Mouse (Mus musculus): Measurements from ENCODE around the gene Zfp800. TPM values are rescaled to one million over a fixed set of nuclear protein-coding genes. Genes with fewer than 3 reads are reported as not detected.

Gene Zfp800
- polyA plus RNA-seq, 1 experiment from 2014 or later = 19.3 TPM

GRCm38 (mm10) chr6:28292810-28293209 lies 105.0 kb downstream of the Zfp800 start:
- H3K27me3 ChIP-seq = no peaks in the 10 kb centered on the region
- H3K27ac ChIP-seq = no peak overlapping the region
- ATAC-seq (replicated peaks; ENCODE audit: low FRiP score) = no peak
- H3K4me1 ChIP-seq = no peaks in the 10 kb centered on the region
- no peak overlapping the region for H3K4me2 ChIP-seq
- 82% methylated on average over 6 of the region's 6 CpGs for WGBS
- H3K9me3 ChIP-seq (replicated peaks) = no peaks in the 10 kb centered on the region
- no peak overlapping the region for H3K9ac ChIP-seq
- no peak overlapping the region for H3K4me3 ChIP-seq (replicated peaks)
- no peaks in the 10 kb centered on the region for H3K36me3 ChIP-seq

GRCm38 (mm10) chr6:28279886-28280285 lies 117.9 kb downstream of the Zfp800 start:
- 69% methylated on average over 2 of the region's 2 CpGs for WGBS
- H3K27ac ChIP-seq = no peak overlapping the region
- H3K4me3 ChIP-seq (replicated peaks) = no peak overlapping the region
- no peak for ATAC-seq (replicated peaks; ENCODE audit: low FRiP score)
- no peak overlapping the region for H3K4me2 ChIP-seq
- no peaks in the 10 kb centered on the region for H3K36me3 ChIP-seq
- no peak overlapping the region for H3K9ac ChIP-seq
- no peaks in the 10 kb centered on the region for H3K27me3 ChIP-seq
- H3K4me1 ChIP-seq = no peaks in the 10 kb centered on the region
- H3K9me3 ChIP-seq (replicated peaks) = no peaks in the 10 kb centered on the region

GRCm38 (mm10) chr6:28262198-28262621 lies 135.6 kb downstream of the Zfp800 start:
- peak; percentile 66; the same call in 1 of the 2 replicates for ATAC-seq (replicated peaks; ENCODE audit: low FRiP score)
- Histone ChIP-seq H3K4me3 (replicated peaks) (peak overlapping the region; percentile 93), H3K27me3 (no peaks in the 10 kb centered on the region), H3K4me1 (peaks cover 8% of the 10 kb centered on the region), H3K36me3 (peaks cover 17% of the 10 kb centered on the region), H3K9ac (peak overlapping the region; percentile 74), H3K9me3 (replicated peaks) (no peaks in the 10 kb centered on the region), H3K4me2 (peak overlapping the region; percentile 90), H3K27ac (peak overlapping the region; percentile 95)
- under 1% methylated on average over 24 of the region's 29 CpGs for WGBS

- WGBS = under 1% methylated on average over 100 of the region's 131 CpGs
These were observed 136.3 kb downstream of the Zfp800 start for GRCm38 (mm10) chr6:28261307-28262197.

GRCm38 (mm10) chr6:28260425-28261191 lies 137.2 kb downstream of the Zfp800 start:
- WGBS = 1% methylated on average over 64 of the region's 64 CpGs
- H3K4me2 ChIP-seq = peak overlapping the region; percentile 90
- peak; percentile 63 for ATAC-seq (replicated peaks; ENCODE audit: low FRiP score)
- H3K4me3 ChIP-seq (replicated peaks) = peak overlapping the region; percentile 93
- H3K9ac ChIP-seq = peak overlapping the region; percentile 74
- no peaks in the 10 kb centered on the region for H3K9me3 ChIP-seq (replicated peaks)
- no peaks in the 10 kb centered on the region for H3K27me3 ChIP-seq
- H3K36me3 ChIP-seq = peaks cover 27% of the 10 kb centered on the region
- peak overlapping the region; percentile 95 for H3K27ac ChIP-seq
- H3K4me1 ChIP-seq = peaks cover 8% of the 10 kb centered on the region

More at GRCm38 (mm10) chr6:28261307-28262197, 136.3 kb downstream of the Zfp800 start:
- ATAC-seq (replicated peaks; ENCODE audit: low FRiP score) = peak; percentile 96
- Histone ChIP-seq H3K27me3 (no peaks in the 10 kb centered on the region), H3K9me3 (replicated peaks) (no peaks in the 10 kb centered on the region), H3K4me3 (replicated peaks) (peak overlapping the region; percentile 93), H3K27ac (peak overlapping the region; percentile 95), H3K36me3 (peaks cover 20% of the 10 kb centered on the region), H3K4me2 (peak overlapping the region; percentile 90), H3K9ac (peak overlapping the region; percentile 74), H3K4me1 (peaks cover 8% of the 10 kb centered on the region)

- no peak overlapping the region for H3K4me2 ChIP-seq
- no peaks in the 10 kb centered on the region for H3K27me3 ChIP-seq
- WGBS = 91% methylated on average over 5 of the region's 5 CpGs
- peaks cover 33% of the 10 kb centered on the region for H3K36me3 ChIP-seq
- ATAC-seq (replicated peaks; ENCODE audit: low FRiP score) = no peak
- no peaks in the 10 kb centered on the region for H3K9me3 ChIP-seq (replicated peaks)
- H3K27ac ChIP-seq = no peak overlapping the region
- H3K4me3 ChIP-seq (replicated peaks) = no peak overlapping the region
- no peak overlapping the region for H3K9ac ChIP-seq
- H3K4me1 ChIP-seq = peaks cover 8% of the 10 kb centered on the region
These were observed 138.1 kb downstream of the Zfp800 start for GRCm38 (mm10) chr6:28259750-28260149.

GRCm38 (mm10) chr6:28258440-28258839 lies 139.4 kb downstream of the Zfp800 start:
- WGBS = 63% methylated on average over 1 of the region's 1 CpGs
- no peaks in the 10 kb centered on the region for H3K27me3 ChIP-seq
- H3K9ac ChIP-seq = no peak overlapping the region
- no peaks in the 10 kb centered on the region for H3K9me3 ChIP-seq (replicated peaks)
- H3K27ac ChIP-seq = no peak overlapping the region
- peaks cover 41% of the 10 kb centered on the region for H3K36me3 ChIP-seq
- H3K4me1 ChIP-seq = peaks cover 8% of the 10 kb centered on the region
- H3K4me2 ChIP-seq = no peak overlapping the region
- H3K4me3 ChIP-seq (replicated peaks) = no peak overlapping the region
- no peak for ATAC-seq (replicated peaks; ENCODE audit: low FRiP score)

- H3K4me3 ChIP-seq (replicated peaks) = no peak overlapping the region
- peaks cover 8% of the 10 kb centered on the region for H3K4me1 ChIP-seq
- peaks cover 46% of the 10 kb centered on the region for H3K36me3 ChIP-seq
- no peak overlapping the region for H3K4me2 ChIP-seq
- H3K27me3 ChIP-seq = no peaks in the 10 kb centered on the region
- no peaks in the 10 kb centered on the region for H3K9me3 ChIP-seq (replicated peaks)
- no peak overlapping the region for H3K9ac ChIP-seq
- 71% methylated on average over 1 of the region's 1 CpGs for WGBS
- ATAC-seq (replicated peaks; ENCODE audit: low FRiP score) = no peak
- H3K27ac ChIP-seq = no peak overlapping the region
These were observed 140.0 kb downstream of the Zfp800 start for GRCm38 (mm10) chr6:28257772-28258171.

GRCm38 (mm10) chr6:28252790-28253189 lies 145.0 kb downstream of the Zfp800 start:
- Histone ChIP-seq H3K4me1 (no peaks in the 10 kb centered on the region), H3K36me3 (peaks cover 52% of the 10 kb centered on the region), H3K4me2 (no peak overlapping the region), H3K9ac (no peak overlapping the region), H3K9me3 (replicated peaks) (no peaks in the 10 kb centered on the region), H3K4me3 (replicated peaks) (no peak overlapping the region), H3K27me3 (no peaks in the 10 kb centered on the region), H3K27ac (no peak overlapping the region)
- ATAC-seq (replicated peaks; ENCODE audit: low FRiP score) = no peak

GRCm38 (mm10) chr6:28248211-28248610 lies 149.6 kb downstream of the Zfp800 start:
- Histone ChIP-seq H3K4me1 (no peaks in the 10 kb centered on the region; the same call in 1 of the 2 replicates), H3K27ac (no peak overlapping the region), H3K9me3 (replicated peaks) (no peaks in the 10 kb centered on the region), H3K4me3 (replicated peaks) (no peak overlapping the region), H3K36me3 (peaks cover 38% of the 10 kb centered on the region), H3K27me3 (no peaks in the 10 kb centered on the region), H3K4me2 (no peak overlapping the region), H3K9ac (no peak overlapping the region)
- no peak for ATAC-seq (replicated peaks; ENCODE audit: low FRiP score)
- 86% methylated on average over 2 of the region's 2 CpGs for WGBS

- Histone ChIP-seq H3K27me3 (no peaks in the 10 kb centered on the region), H3K4me3 (replicated peaks) (no peak overlapping the region), H3K36me3 (peaks cover 20% of the 10 kb centered on the region), H3K9ac (no peak overlapping the region), H3K4me1 (no peaks in the 10 kb centered on the region), H3K4me2 (no peak overlapping the region), H3K27ac (no peak overlapping the region), H3K9me3 (replicated peaks) (no peaks in the 10 kb centered on the region)
- no peak; the same call in 1 of the 2 replicates for ATAC-seq (replicated peaks; ENCODE audit: low FRiP score)
- WGBS = 85% methylated on average over 7 of the region's 7 CpGs
These were observed 165.0 kb downstream of the Zfp800 start for GRCm38 (mm10) chr6:28232618-28233361.

Measured in kidney, embryonic 15.5 days (tissue).